Mouse (Mus musculus): ENCODE measurements at regions not wholly inside any gene's neighbourhood (a gene's known extent, or its start where the extent isn't known, plus 50 kb on each side); places are given as distances from the start of the nearest gene placed in this dataset.

GRCm38 (mm10) chr13:111860931-111861330 lies 52.1 kb upstream of the Map3k1 start:
- TF ChIP-seq CTCF (IDR thresholded peaks at IDR 0.05), result no peak
- no peak for TF ChIP-seq EP300 (IDR thresholded peaks at IDR 0.05; ENCODE audit: insufficient read depth, low read depth, low read length)
- no peak for TF ChIP-seq POLR2A (IDR thresholded peaks at IDR 0.05; ENCODE audit: insufficient read depth, low read depth, low read length)

Data from heart, adult 2 months (tissue).